Mouse (Mus musculus): ENCODE data around the gene Ptcd3.
"Not testable (repeated sequence)": the region's sequence is repeated elsewhere in the genome, so short reads cannot be mapped to it uniquely, and the experiment has no call there.

Ptcd3 gene

GRCm38 (mm10) chr6:71893263-71893662, 15.3 kb downstream of the Ptcd3 start:
- in situ Hi-C loops (cut with MboI; ENCODE audit: unreplicated experiment in 2 of 2): loop anchor here in 1 of 2 experiments (25.0 kb wide), 1 partner anchor 981 kb away; the partner anchor contains the start of gene Tex37

- in situ Hi-C loops (cut with MboI; ENCODE audit: unreplicated experiment in 2 of 2): loop anchor here in 1 of 2 experiments (25.0 kb wide), 1 partner anchor 966 kb away; the partner anchor contains the start of gene Tex37
Observed at GRCm38 (mm10) chr6:71877965-71878760, 30.4 kb downstream of the Ptcd3 start.

DNA sequence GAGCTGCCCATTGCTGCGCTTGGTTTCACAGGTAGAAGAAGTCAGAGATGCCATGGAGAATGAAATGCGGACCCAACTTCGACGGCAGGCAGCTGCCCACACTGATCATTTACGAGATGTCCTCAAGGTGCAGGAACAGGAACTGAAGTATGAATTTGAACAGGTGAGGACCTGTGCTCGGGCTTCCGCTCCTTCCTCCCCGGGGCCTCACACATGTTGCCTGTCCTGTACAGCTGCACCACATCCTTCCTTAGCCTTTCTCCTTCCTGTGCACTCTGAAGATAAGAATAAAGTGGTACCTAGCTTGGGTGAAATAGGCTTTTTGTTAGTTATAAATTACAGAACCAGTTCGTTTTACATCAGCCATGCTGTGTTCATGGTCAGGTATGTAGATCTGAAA, 37.2 kb downstream of the Ptcd3 start:
- in situ Hi-C loops (cut with MboI; ENCODE audit: unreplicated experiment in 2 of 2): no loop called here

GRCm38 (mm10) chr6:71868809-71869208, 39.7 kb downstream of the Ptcd3 start:
- in situ Hi-C loops (cut with MboI; ENCODE audit: unreplicated experiment in 2 of 2): loop anchor here (5.0 kb wide), 2 partner anchors 298 to 388 kb away; no protein-coding TSS in a partner anchor

DNA sequence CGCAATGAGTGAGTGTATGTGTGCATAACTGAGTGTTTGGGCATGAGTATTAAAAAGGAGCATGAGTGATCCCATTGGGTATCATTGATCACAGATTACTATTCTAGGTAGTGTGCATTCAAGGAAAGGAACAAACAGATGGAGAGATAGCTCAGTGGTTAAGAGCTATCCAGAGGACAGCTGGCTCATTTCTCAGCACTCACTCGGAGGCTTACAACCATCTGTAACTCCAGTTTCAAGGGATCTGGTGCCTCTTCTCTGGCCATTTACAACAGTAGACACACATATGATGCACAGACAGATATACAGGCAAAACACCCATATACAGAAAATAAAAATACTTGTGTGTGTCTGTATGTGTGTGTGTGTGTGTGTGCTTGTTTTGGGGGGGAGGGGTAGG, 40.8 kb downstream of the Ptcd3 start:
- in situ Hi-C loops (cut with MboI; ENCODE audit: unreplicated experiment in 2 of 2): loop anchor here (5.0 kb wide), 2 partner anchors 300 to 390 kb away; no protein-coding TSS in a partner anchor

DNA sequence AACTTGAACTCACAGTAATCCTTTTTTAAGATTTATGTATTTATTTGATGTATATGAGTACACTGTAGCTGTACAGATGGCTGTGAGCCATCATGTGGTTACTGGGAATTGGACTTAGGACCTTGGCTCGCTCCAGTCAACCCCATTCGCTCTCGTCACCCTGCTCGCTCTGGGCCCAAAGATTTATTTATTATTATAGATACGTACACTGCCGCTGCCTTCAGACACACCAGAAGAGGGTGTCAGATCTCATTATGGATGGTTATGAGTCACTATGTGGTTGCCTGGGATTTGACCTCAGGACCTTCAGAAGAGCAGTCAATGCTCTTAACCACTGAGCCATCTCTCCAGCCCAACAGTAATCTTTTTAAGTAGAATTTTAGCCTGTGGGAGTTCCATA, 61.6 kb downstream of the Ptcd3 start:
- in situ Hi-C loops (cut with MboI; ENCODE audit: unreplicated experiment in 2 of 2): not testable (repeated sequence)

DNA sequence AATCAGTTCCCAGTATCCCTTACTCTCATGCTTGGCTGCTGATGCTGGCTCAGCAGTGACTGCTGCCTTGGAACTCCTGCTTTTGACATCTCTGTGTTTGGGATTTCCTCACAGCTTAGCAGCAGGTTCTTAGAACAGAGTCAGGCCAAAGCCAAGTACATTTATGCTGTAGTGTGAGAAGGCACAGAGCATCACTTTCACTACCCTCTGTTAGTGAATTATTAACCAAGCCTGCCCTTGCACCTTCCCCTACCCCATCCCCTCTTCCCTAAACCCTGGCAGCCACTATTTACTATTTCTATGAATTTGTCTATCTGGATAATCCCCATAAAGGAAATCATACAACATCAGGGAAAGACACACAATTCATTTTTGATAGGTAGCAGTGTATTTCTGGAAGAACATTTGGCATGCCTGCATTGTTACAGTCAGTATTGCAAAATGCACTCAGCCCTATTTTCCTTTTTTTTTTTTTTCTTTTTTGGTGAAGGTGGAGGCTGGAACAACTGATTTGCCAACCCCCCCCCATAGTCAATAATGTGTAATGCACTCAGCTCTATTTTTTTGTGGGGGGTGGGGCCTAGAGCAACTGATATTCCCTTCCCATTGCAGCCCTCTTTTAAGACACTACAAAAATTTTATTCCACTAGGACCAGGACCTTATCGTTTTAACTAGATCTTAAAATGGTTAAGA, 67.8 kb downstream of the Ptcd3 start:
- in situ Hi-C loops (cut with MboI; ENCODE audit: unreplicated experiment in 2 of 2): no loop called here

- in situ Hi-C loops (cut with MboI; ENCODE audit: unreplicated experiment in 2 of 2): no loop called here
Observed at GRCm38 (mm10) chr6:71839815-71840214, 68.7 kb downstream of the Ptcd3 start.

DNA sequence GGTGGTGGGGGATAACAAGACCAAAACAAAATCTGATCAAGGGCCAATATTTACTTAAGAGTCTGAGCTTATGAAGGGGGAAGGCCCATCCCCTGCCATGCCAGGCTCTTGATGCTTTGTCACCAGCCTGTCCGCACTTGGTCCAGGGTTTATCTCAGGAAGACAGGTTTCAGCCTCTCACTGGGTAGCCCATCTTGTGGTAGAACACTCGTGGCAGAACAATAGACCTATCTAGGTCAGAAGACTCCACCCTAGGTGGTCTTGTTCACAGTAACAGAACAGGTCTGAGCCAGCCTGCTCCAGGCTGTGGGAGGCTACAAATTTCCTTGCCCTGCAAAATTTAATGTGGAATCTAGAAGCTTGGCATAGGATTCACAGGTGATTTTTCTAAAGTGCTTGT, 71.7 kb downstream of the Ptcd3 start:
- in situ Hi-C loops (cut with MboI; ENCODE audit: unreplicated experiment in 2 of 2): no loop called here

GRCm38 (mm10) chr6:71831581-71831960, 77.0 kb downstream of the Ptcd3 start:
- in situ Hi-C loops (cut with MboI; ENCODE audit: unreplicated experiment in 2 of 2): no loop called here

DNA sequence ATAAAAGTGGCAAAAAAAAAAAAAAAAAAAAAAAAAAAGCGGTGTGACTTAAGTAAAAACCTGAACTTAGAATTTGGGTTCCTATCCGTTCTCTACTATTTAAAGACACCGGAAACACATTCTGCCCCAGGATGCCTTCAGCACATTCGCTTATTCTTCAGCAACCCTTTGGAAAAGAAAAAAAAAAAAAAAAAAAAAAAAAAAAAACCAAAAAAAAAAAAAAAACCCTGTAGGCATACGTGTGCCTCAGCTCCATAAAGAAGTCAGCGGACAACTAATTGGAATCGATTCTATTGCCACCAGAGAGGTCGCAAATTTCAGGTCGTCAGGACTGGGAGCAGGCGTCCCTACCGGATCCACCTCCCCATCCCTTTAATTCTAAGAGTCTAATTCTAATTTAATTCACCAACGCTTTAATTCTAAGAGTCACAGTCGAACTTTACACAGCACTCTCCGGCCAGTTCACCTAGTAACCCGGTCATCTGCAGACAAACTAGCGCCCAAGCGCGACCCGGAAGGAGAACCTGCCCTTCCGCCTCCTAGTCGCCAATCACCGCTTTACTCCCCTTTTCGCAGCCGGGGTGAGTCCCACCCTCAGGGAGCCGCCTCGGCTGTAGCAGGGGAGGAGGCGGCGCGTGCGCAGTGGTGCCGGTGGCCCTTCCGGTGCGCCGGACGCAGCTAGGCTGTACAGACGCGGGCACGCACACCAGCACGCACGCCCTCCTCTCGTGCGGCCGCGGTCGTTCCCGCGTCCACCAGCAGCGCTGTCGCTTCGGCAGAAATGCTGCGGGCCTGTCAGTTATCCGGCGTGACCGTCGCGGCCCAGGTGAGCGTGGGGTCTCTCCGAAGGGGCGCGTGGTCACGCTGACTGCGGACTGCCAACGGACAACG, 77.6 kb downstream of the Ptcd3 start, which contains the start of gene Immt:
TSS of gene Immt (plus strand) at position 642 of the 891 bp plus-strand sequence.
- in situ Hi-C loops (cut with MboI; ENCODE audit: unreplicated experiment in 2 of 2): no loop called here
